Mouse (Mus musculus) T-helper 2 cell (primary cell): Measurements from ENCODE around the gene Tex14.
"Not testable (repeated sequence)": the region's sequence is repeated elsewhere in the genome, so short reads cannot be mapped to it uniquely, and the experiment has no call there.

Source experiments
- in situ Hi-C: fragments of 300-600 bp; cut with MboI, MseI; formaldehyde crosslinking; loops from one replicate; pipeline ENCODE4 v1.15.1; 2025; ENCODE audit warnings: high pct_unique_total_duplicates

The Tex14 gene

DNA sequence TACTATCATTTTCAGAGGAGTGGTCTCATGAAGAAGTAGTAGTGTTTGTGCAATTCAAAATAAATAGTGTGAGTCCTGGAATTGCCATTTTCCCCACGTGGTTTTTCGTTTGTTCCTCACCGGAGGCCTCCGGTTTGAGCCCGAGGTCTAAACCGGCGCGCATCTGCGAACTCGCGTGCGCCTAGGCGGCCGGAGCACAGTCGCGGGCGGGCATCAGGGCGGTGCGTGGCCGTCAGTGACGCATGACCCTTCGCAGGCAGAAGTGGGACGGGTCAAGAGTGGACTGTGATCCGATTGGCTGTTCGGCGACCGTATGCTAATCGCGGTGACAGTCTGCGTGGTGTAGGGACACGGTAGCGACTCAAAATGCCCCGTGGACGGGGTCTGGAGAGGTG is 43.2 kb downstream of the Tex14 start:
- in situ Hi-C loops, result not testable (repeated sequence)

- in situ Hi-C loops, result not testable (repeated sequence)
Observed at GRCm38 (mm10) chr11:87448476-87449199, 43.8 kb downstream of the Tex14 start.

- in situ Hi-C loops, result no loop called here
Observed at GRCm38 (mm10) chr11:87449200-87449547, 44.3 kb downstream of the Tex14 start.

DNA sequence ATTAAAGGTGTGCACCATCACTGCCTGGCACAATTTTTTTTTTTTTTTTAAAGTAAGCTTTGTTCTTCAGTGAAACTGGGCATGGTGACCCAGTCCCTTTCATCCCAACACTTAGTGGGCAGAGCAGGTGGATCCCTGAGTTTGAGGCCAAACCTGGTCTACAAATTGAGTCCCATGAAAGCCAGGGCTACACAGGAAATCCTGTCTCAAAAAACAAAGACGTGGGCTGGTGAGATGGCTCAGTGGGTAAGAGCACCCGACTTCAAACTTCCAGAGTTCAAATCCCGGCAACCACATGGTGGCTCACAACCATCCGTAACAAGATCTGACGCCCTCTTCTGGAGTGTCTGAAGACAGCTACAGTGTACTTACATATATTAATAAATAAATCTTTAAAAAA is 45.0 kb downstream of the Tex14 start:
- in situ Hi-C loops, result not testable (repeated sequence)

DNA sequence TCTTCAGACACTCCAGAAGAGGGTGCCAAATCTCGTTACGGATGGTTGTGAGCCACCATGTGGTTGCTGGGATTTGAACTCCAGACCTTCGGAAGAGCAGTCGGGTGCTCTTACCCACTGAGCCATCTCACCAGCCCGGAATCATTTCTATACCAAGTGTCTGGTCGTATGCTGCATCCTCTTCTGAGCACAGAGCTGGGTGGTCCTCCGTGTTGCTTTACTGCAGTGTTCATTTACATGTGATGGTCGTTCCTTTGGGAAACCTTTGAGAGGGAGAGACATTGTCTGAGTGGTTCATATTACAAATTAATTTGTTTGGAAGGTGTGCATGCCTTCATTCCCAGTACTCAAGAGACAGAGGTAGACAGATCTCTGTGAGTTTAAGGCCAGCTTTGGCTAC is 47.9 kb downstream of the Tex14 start:
- in situ Hi-C loops, result not testable (repeated sequence)

DNA sequence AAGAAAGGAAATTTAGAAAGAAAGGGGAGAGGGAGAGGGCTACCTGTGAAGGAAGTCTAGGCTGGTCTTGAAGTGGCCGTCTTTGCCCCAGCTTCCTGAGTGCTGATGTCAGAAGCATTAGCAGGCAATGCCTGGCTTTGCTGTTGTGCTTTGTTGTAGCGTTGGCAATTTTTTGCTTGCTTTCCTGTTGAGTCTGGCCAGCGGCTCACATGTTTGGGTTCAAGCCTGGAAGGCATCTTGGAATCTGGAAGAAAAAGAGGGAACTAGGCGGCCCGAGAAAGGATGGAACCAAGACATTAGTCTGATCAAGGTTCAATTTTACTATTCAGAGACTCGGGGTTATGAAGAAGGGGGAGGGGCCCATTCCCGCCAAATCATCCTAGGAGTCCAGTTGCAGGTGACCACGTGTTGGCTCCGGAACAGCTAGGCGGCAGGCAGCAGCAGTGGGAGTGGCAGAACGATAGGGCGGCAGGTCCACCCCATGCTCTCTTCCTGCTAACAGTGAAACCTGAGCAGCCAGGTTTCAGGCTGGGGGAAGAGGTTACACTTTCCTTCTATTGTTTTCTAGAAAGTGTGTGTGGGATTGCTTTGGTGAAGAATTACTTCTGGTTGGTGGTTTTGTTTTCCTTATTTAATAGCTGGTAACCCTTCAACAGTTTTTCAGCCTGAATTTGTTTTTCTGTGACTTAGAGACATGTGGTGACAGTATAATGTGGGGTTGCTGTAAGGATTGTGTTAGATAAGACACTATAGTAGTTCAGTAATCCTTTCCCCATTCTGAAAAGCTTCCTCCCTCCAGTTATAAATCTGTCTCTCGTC is 48.6 kb downstream of the Tex14 start:
- in situ Hi-C loops, result no loop called here

DNA sequence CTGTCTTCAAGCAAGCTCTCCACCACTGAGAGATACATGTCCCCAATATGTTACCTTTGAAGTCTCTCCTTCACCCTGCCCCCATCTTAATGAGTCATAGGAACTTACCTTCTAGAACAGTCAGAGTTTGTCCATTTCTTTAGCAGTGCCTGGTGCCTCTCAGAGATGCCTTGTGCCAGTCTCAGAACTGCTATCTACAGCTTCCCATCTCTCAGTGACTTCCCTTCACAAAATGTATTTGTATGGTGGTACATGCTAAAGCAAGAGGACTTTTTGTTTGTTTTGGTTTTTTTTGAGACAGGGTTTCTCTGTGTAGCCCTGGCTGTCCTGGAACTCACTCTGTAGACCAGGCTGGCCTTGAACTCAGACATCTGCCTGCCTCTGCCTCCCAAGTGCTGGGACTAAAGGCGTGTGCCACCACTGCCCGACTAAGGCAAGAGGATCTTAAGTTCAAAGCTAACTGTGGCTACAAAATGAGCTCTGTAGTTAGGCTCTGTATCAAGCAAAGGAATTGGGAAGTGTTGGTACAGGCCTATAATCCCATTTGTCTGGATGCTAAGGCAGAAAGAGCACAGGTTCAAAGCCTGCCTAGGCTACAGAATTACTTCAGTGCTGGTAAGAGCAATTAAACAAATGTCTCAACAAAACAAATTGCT is 49.3 kb downstream of the Tex14 start:
- in situ Hi-C loops, result no loop called here

DNA sequence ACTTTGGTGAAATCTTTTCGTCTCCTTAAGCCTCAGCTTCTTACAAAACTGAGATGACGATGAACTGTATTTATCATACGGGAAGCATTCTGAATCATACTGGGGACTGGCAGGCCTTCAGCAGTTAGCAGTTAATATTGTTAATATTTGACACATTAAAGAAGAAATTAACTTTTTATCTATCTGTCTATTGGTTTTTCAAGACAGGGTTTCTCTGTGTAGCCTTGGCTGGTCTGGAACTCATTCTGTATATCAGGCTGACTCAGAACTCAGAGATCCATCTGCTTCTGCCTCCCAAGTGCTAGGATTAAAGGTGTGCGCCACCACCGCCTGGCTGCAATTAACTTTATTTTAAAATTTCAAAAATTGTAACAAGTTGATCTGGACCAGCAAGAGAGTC is 50.7 kb downstream of the Tex14 start:
- in situ Hi-C loops, result no loop called here

- in situ Hi-C loops, result no loop called here
Observed at GRCm38 (mm10) chr11:87455984-87456383, 51.1 kb downstream of the Tex14 start.

DNA sequence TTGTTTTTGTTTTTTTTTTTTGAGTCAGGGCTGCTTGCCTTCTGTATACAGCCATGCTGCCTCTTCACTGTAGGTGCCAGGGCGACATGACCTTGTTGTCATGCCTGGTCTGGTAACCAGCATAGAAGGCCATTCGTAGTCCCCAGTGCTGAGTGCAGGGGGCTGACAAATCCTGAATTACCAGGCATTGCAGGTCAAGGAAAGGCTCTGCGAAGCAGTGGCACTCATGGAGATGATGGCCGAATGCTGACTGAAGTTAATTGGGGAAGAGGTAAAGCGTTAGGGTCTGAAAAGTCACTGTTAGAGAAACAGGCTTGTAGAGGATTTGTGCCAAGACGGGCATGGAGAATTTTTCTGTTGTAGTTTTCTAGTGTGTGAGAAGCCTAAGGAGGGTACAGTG is 55.7 kb downstream of the Tex14 start:
- in situ Hi-C loops, result no loop called here

DNA sequence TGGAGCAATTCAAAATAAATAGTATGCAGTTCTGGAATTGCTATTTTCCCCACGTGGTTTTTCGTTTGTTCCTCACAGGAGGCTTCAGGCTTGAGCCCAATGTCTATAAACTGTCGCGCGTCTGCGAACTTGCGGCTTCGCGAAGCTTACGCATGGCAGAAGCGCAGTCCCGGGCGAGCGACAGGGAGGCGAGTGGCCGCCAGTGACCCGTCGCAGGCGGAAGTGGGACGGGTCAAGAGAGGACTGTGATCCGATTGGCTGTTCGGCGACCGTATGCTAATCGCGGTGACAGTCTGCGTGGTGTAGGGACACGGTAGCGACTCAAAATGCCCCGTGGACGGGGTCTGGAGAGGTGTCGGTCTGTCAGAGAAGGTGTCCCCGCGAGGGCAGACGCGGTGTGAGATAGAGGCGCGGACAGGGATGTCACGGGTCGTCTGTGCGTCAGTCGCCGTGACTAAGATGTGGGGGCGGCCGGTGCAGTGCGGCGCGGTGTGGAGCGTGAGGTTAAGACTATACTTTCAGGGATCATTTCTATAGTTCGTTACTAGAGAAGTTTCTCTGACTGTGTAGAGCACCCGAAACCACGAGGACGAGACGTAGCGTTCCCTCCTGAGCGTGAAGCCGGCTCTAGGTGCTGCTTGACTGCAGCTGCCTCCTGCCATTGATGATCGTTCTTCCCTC is 57.1 kb downstream of the Tex14 start:
- in situ Hi-C loops, result not testable (repeated sequence)

DNA sequence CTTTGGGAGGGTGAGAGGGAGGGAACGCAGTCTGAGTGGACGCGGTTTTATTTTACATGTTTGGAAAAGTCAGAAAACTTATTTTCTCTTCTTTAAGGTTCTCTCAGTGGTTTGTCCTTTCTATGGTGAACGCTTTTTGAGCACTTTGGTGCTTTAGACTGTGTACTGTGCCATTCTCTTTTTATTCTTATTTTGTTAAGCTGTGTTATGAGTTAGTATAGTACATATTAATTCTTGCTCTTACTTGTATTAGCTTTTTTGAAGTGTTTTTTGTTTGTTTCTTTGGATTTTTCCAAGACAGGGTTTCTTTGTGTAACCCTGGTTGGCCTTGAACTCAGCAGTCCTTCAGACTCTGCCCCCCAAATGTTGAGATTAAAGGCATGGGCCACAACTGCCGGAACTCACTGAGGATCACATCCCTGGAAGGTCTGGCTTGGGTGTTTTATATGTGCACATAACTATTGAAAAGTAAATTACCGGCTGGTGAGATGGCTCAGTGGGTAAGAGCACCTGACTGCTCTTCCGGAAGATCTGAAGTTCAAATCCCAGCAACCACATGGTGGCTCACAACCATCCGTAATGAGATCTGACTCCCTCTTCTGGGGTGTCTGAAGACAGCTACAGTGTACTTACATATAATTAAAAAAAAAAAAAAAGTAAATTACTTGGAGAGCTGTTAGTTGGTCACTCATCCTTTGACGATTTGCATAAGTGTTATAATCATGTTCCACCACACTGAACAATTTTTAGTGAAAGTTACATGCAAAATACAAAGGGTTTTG is 57.8 kb downstream of the Tex14 start:
- in situ Hi-C loops, result no loop called here

- in situ Hi-C loops, result no loop called here
Observed at GRCm38 (mm10) chr11:87463243-87463540, 58.3 kb downstream of the Tex14 start.

DNA sequence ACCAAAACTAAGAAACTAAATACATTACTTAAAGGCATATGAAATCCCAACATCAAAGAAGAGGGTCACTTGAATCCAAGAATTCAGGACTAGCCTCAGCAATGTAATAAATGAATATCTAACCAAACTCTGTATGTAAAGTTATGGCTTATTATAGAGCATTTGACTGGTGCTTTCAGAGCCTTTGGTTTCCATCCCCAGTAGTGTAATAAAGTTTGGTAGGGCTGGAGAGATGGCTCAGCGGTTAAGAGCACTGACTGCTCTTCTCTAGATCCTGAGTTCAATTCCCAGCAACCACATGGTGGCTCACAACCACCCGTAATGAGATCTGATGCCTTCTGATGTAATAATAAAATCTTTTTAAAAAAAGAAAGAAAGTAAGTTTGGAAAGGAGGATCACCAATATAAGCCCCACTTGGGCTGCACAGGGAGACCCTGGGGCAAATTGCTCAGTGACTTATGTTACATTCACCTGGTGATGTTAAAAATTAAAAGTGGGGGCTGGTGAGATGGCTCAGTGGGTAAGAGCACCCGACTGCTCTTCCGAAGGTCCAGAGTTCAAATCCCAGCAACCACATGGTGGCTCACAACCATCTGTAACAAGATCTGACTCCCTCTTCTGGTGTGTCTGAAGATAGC is 59.0 kb downstream of the Tex14 start:
- in situ Hi-C loops, result not testable (repeated sequence)

- in situ Hi-C loops, result no loop called here
Observed at GRCm38 (mm10) chr11:87465990-87466593, 61.2 kb downstream of the Tex14 start.

DNA sequence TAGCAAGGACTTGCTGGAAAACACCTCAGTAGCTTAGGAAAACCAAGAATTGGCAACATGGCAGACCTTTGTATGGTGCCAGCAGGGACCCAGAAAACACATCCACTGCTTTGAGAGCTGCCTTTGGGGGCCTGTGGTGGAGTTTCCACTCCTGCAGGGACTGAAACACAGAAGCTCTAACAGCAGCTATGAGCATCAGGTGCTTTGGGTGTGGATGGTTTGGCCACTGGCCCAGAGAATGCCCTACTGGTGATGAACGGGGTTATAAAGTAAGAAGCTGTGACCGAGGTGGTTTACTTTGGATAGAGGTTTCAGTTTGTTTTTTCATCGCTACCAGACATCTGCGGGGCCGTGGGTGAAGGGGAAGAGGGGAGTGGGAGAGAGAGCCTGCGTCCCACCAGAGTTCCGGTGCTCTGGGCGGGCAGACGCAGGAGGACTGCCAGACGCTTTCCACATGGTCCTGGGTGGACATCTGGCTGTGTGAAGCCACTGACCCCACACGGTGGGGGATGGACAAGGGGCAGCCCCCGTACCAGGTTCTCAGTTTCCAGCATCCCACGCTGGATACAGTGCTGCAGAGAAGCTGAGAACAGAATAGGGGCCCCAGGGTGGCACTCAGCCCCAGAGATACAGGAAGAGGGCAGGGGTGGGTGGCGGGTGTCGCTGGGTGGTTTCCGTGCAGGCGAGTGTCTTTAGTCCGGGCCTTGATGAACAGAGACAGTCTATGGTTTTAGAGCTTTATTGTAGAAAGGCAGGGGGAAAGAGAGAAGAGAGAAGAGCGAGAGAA is 62.8 kb downstream of the Tex14 start:
- in situ Hi-C loops, result no loop called here

- in situ Hi-C loops, result no loop called here
Observed at GRCm38 (mm10) chr11:87468278-87468655, 63.4 kb downstream of the Tex14 start.

- in situ Hi-C loops, result no loop called here
Observed at GRCm38 (mm10) chr11:87468706-87469315, 63.9 kb downstream of the Tex14 start.
